In the genomic region with DNA sequence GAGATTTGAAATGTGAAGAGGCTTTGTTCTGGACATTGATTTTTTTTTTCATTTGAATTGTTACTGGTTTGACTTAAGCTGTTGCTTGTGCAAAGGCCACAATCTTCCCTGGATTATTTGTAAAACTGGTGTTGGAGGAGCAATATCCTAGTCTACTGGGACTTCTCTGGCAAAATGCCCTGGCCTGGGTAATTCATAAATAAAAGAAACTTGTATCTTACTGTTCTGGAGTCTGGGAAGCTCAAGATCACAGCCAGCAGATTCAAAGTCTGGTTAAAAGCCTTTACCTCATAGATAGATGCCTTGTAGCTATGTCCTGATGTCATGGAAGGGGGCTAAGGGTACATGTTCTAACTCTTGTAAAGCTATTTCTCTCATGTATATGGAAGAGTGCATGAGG, we compare ENCODE assay signal across 18 mouse cellular contexts.
DNase-seq lines count a peak whose midpoint lies in the region; ATAC-seq and TF ChIP-seq lines count a peak whose summit lies in the region.
"Had no signal": no experiment of that assay in that cellular context is flagged by ENCODE, and none has a peak within 500 bp of the region (broad histone marks: within the 10 kb centered on the region; RNA-seq: fewer than 3 reads in every experiment).

No protein-coding gene starts in this region.

- DNase-seq in gastrocnemius, adult 18-20 months (ENCODE audit: low spot score): peak; percentile 50
- DNase-seq in gastrocnemius, postnatal 25 days: no peak
- DNase-seq in heart, adult 18-20 months: peak; percentile 58
- DNase-seq in heart, adult 2 months: no peak
- peak; percentile 55 for DNase-seq in lung, embryonic 14.5 days
- no peak for DNase-seq in lung, postnatal 10 days
- DNase-seq in skeletal muscle tissue, adult 2 months (ENCODE audit: low read depth, low spot score): peak; percentile 70
- DNase-seq in layer of hippocampus, adult 2 months (ENCODE audit: low spot score in 2 of 2): no peak
- DNase-seq: adrenal gland, postnatal 14 days; cerebellum, adult 11-12 months; cerebellum, adult 9-10 months; cerebellum, postnatal 25 days; kidney, adult 11 months had no signal

- no peak for TF ChIP-seq EP300 in heart, adult 2 months (IDR thresholded peaks at IDR 0.05; ENCODE audit: insufficient read depth, low read depth, low read length)

- H3K4me1 ChIP-seq in heart, adult 2 months (ENCODE audit: control insufficient read depth, insufficient read depth, low read length): peaks cover 2% of the 10 kb centered on the region
- no peaks in the 10 kb centered on the region for H3K4me1 ChIP-seq in lung, embryonic 14.5 days (ENCODE audit: insufficient read depth)
- H3K4me1 ChIP-seq: forebrain, embryonic 15.5 days; hindbrain, embryonic 13.5 days had no signal

- no peaks in the 10 kb centered on the region for H3K36me3 ChIP-seq in heart, adult 2 months (ENCODE audit: control insufficient read depth, insufficient read depth, low read length)
- H3K36me3 ChIP-seq in lung, embryonic 14.5 days (ENCODE audit: insufficient read depth): no peaks in the 10 kb centered on the region
- H3K36me3 ChIP-seq: embryonic facial prominence, embryonic 12.5 days; forebrain, embryonic 15.5 days; heart, embryonic 13.5 days; hindbrain, embryonic 13.5 days had no signal

- no peak overlapping the region for H3K27ac ChIP-seq in heart, adult 2 months
- no peak overlapping the region for H3K27ac ChIP-seq in lung, embryonic 14.5 days (ENCODE audit: low read depth)
- no peak overlapping the region for H3K27ac ChIP-seq in layer of hippocampus, adult 2 months
- H3K27ac ChIP-seq: embryonic facial prominence, embryonic 12.5 days; forebrain, embryonic 15.5 days; heart, embryonic 13.5 days; hindbrain, embryonic 13.5 days; hindbrain, postnatal 0 days had no signal

- no peak overlapping the region for H3K9ac ChIP-seq in heart, adult 2 months (ENCODE audit: low read depth, low read length)
- H3K9ac ChIP-seq in lung, embryonic 14.5 days: no peak overlapping the region
- H3K9ac ChIP-seq: embryonic facial prominence, embryonic 12.5 days; forebrain, embryonic 15.5 days; heart, embryonic 13.5 days; hindbrain, embryonic 13.5 days had no signal

- TF ChIP-seq POLR2A in heart, adult 2 months (IDR thresholded peaks at IDR 0.05; ENCODE audit: insufficient read depth, low read depth, low read length): no peak

- ATAC-seq in lung, embryonic 14.5 days (ENCODE audit: insufficient read depth): no peak
- ATAC-seq: forebrain, embryonic 15.5 days; hindbrain, postnatal 0 days had no signal

- H3K79me2 ChIP-seq in heart, adult 2 months (replicated peaks; ENCODE audit: control insufficient read depth, insufficient read depth, low read length): no peaks in the 10 kb centered on the region

- H3K9me3 ChIP-seq in lung, embryonic 14.5 days (ENCODE audit: low read depth, low read length): no peaks in the 10 kb centered on the region
- H3K9me3 ChIP-seq: embryonic facial prominence, embryonic 12.5 days; forebrain, embryonic 15.5 days; heart, embryonic 13.5 days; hindbrain, embryonic 13.5 days had no signal

- intact Hi-C loops in heart, adult 2 months (cut with DNase I): loop anchor here (10.0 kb wide), 1 partner anchor 180 kb away; the partner anchor contains the start of gene Cited2

- no peak overlapping the region for H3K4me3 ChIP-seq in heart, adult 2 months
- H3K4me3 ChIP-seq in lung, embryonic 14.5 days (ENCODE audit: low read depth, low read length): no peak overlapping the region
- no peak overlapping the region for H3K4me3 ChIP-seq in layer of hippocampus, adult 2 months
- H3K4me3 ChIP-seq: embryonic facial prominence, embryonic 12.5 days; forebrain, embryonic 15.5 days; heart, embryonic 13.5 days; hindbrain, embryonic 13.5 days had no signal

- H3K4me2 ChIP-seq in lung, embryonic 14.5 days: no peak overlapping the region
- H3K4me2 ChIP-seq: embryonic facial prominence, embryonic 12.5 days; forebrain, embryonic 15.5 days; heart, embryonic 13.5 days; hindbrain, embryonic 13.5 days had no signal

- H3K27me3 ChIP-seq in heart, adult 2 months (ENCODE audit: control insufficient read depth, insufficient read depth, low read length): no peaks in the 10 kb centered on the region
- no peaks in the 10 kb centered on the region for H3K27me3 ChIP-seq in lung, embryonic 14.5 days (ENCODE audit: insufficient read depth, low read length)
- H3K27me3 ChIP-seq: embryonic facial prominence, embryonic 12.5 days; forebrain, embryonic 15.5 days; heart, embryonic 13.5 days; hindbrain, embryonic 13.5 days had no signal

- TF ChIP-seq CTCF in heart, adult 2 months (IDR thresholded peaks at IDR 0.05): no peak
- TF ChIP-seq CTCF in lung, embryonic 14.5 days (IDR thresholded peaks at IDR 0.05; ENCODE audit: low read depth): no peak
- no peak for TF ChIP-seq CTCF in layer of hippocampus, adult 2 months (conservative IDR thresholded peaks at IDR 0.05)

Comparison
In these comparisons a context has a peak if more than half of its experiments do, and no peak if none do; other contexts are left out.
1. DNase-seq: peak in gastrocnemius, adult 18-20 months (single experiment), heart, adult 18-20 months (2 of 2), lung, embryonic 14.5 days (single experiment) and skeletal muscle tissue, adult 2 months (single experiment); none in gastrocnemius, postnatal 25 days (single experiment), heart, adult 2 months (0 of 2), lung, postnatal 10 days (single experiment) and layer of hippocampus, adult 2 months (0 of 2).